Mouse (Mus musculus) hindlimb bud, embryonic 11.5 days (tissue): ENCODE measurements around the gene Gfpt2.
A peak's percentile ranks its signal among the peaks of the same experiment; 100 is the strongest.
"Not testable (repeated sequence)": the region's sequence is repeated elsewhere in the genome, so short reads cannot be mapped to it uniquely, and the experiment has no call there.

Experiments
- DNase-seq: peaks from one replicate; pipeline ENCODE4 v3.0.0-alpha.2; 2012; ENCODE audit warnings: low read depth, low spot score; ENCODE audit errors: extremely low spot score

Gene Gfpt2

DNA sequence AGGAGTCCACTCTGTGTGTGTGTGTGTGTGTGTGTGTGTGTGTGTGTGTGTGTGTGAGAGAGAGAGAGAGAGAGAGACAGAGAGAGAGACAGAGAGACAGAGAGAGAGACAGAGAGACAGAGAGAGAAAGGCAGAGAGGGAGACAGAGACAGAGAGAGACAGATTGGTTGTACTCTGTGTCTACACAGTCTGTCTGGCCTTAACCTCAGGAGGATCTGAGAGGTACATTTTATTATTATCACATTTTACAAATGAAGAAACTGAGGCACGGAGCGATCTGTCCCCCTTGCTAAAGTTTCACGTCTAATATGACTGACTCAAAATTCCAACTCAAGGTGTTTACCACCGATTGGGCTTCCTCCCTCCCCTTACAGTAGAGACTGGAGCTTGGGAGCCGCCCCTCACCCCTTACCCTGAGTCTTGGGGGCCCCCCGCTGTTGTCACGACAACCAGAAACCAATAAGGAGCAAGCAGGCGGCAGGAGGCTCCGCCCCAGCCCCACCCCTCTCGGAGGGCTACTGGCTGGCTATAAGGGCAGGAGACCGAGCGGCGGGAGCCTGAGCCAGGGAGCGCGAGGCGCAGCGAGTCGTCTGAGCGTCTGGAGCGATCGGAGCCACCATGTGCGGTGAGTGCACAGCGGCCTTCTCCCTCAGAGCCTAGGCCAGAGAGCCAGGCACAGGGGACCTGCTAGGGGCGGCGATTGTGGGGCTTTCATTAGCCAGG lies at the start of gene Gfpt2:
Gfpt2 (plus strand) TSS at position 560 of the 723 bp plus-strand sequence.
- DNase-seq: peak; percentile 57

DNA sequence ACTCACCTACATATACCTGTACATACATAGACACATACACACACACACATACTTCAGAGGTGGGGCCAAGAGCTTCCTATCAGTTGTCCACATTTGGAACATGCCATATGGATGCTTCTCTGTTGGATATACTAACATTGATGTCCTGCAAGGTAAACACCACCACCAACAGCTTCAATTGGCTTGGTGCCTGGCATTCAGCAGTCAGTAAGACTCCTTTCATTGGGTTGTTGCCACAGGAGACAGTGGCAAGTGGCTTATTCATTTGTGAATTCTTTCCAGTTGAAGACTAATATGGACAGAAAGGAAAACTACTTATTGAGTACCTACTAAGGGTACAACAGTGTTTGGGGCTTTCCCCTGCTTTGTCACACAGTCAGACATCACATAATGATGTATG lies 49.0 kb upstream of the Gfpt2 start:
- no peak for DNase-seq

- no peak for DNase-seq
Observed at GRCm38 (mm10) chr11:49745839-49746238, 48.1 kb upstream of the Gfpt2 start.

- DNase-seq: no peak
Observed at GRCm38 (mm10) chr11:49746756-49747155, 47.2 kb upstream of the Gfpt2 start.

DNA sequence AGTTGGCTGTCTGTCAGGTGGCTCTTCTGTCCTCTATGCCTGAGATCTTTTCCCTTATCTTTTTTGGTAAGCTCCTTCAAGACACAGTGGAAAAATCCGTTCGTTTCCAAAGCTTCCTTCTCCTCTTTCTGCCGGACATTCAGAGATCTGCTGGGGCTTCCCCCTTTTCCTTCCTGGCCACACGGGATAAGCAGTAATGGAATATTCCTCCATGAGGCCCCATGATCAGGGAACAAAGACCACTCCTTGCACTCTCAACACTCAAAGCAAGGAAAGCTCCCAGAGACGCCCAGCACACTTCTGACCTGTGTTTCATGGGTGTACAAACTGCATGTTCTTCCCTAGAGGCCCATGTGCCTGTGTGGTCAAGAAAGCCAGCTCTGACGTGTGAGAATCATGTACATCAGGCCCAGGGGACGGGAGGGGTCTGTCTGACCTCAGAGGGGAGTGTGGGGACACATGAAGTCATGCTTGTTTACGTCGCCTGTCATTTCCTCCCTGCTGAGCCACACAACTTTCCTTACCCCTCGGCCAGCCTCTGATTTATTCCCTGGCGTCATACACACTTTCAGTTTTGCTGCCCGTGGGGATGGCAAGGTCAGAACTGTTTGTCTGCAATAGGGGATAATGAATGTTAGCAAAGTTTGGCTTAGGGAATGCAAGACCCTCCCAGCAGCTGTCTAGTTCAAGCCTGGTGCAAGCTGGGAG lies 38.9 kb upstream of the Gfpt2 start:
- no peak for DNase-seq

DNA sequence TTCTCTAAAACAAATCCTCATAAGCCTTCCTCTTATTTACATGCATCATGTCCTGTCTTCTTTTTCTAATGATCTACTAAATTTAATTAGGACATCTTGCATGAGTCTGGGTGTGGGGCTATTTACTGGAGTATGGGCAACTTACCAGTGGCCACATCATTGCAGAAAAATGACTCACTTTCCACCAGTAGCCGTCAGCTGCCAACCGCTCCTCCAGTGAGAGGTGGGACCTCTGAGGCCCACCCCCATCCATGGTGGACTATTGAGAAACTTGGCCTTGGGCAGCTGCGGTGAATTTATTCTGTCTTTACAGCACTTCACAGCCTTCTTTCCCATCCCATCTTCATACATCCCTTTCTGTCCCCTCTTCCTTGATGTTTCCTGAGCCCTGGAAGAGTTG lies 35.9 kb upstream of the Gfpt2 start:
- no peak for DNase-seq

- no peak for DNase-seq
Observed at GRCm38 (mm10) chr11:49761130-49761529, 32.8 kb upstream of the Gfpt2 start.

DNA sequence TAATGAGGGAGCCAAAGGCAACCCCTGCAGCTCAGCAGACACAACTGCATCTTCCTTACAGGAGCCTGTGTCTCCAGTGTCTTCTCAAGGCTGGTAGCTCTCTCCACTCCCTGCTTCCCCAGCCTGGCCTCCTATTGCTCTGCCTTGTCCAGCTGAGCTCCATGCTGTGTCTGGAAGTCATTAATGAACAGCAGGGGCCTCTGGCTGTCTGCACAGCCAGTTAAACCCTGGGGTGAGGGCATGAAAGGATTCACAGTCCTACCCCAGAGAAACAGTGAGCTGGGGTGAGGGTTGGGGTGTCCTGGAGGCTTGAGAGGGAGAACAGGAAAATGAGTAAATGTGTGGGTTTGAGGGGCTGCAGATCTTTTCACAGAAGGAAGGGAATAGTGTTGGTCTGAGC lies 30.4 kb upstream of the Gfpt2 start:
- DNase-seq: no peak

DNA sequence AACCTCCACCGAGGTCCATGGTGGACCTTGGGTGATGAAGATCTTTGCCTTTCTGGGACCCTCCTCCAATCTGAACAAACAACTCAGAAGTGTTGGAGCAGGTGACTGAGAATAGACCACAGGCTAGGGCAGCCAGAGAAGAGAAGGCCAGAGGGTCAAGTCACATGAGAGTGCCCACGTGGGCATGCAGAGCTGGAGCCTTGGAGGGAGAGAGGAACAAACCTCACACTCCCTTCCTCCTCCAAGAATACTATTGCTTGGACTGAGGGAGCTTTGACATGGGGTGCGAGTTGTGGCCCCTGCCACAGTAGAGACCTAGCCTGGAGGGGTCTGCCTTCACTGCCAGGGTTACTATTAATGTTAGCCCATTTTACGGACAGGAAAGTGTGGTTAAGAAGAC lies 30.0 kb upstream of the Gfpt2 start:
- DNase-seq: no peak

DNA sequence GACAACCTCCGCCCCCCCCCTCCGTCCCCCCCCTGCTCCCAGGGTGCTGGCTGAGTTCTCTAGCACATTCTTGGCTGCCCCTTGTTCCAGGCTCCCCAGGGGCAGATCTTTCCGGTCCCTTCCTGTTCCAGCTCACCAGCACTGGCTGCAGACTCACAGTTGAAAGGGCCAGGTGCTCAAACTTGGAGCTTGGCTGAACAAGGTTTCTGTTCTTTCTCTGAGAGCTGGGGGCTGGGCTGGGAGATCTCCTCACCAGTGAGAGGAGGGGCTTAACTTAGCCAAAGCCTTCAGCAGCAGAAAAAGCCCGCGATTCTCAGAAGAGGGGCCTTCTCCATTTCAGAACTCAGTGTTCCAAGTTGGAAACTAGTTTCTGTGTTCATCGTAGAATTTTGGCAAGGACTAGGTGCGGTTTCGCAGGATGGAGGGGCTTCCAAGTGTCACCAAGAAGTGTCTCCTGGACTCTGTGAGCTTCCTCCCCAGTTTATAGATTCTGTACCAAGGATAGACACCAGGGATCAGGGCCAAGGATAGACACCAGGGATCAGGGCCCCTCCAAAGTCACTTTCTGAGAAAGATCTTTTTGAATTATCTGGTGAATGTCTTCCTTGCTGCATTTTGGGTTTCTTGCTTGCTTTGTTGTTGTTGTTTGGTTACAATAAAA lies 29.2 kb upstream of the Gfpt2 start:
- peak; percentile 8 for DNase-seq

- no peak for DNase-seq
Observed at GRCm38 (mm10) chr11:49765377-49766136, 28.4 kb upstream of the Gfpt2 start.

- DNase-seq: no peak
Observed at GRCm38 (mm10) chr11:49766137-49766411, 27.9 kb upstream of the Gfpt2 start.

GRCm38 (mm10) chr11:49767497-49767896 lies 26.5 kb upstream of the Gfpt2 start:
- DNase-seq: not testable (repeated sequence)

DNA sequence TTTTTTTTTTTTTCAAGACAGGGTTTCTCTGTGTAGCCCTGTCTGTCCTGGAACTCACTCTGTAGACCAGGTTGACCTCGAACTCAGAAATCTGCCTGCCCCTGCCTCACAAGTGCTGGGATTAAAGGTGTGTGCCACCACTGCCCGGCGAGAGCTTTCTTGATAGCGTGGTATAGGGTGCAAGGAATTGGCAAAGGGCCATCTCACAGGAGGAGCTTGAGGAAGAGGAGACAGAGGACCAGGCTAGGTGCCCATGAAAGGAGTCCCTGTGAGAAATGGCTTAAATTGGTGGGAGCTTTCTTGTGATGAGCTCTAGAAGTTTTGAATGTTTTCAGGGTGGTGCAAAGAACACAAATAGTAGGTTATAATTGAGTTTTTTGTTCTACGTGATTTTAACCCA lies 25.2 kb upstream of the Gfpt2 start:
- DNase-seq: no peak

- DNase-seq: no peak
Observed at GRCm38 (mm10) chr11:49770676-49771550, 23.1 kb upstream of the Gfpt2 start.

GRCm38 (mm10) chr11:49772251-49772650 lies 21.7 kb upstream of the Gfpt2 start:
- DNase-seq: no peak

DNA sequence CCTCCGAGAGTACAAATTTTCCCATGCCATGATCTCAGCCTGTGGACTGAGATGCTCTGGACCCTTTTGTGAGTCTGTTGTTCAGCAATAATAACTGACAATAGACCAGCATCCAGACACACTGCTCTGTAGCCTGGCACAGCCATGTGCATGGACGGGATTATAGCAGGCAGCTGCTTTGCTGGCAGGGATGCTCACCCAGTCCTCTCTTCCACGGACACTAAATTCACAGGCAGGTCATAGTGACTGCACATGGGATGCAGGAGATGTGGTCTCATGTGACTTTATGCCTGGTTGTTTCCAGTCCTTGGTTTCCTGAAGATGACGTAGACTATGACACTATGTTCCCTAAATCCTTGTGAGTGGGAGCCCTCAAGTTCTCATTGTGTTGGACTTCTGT lies 19.1 kb upstream of the Gfpt2 start:
- no peak for DNase-seq

GRCm38 (mm10) chr11:49778844-49779243 lies 15.1 kb upstream of the Gfpt2 start:
- DNase-seq: no peak

DNA sequence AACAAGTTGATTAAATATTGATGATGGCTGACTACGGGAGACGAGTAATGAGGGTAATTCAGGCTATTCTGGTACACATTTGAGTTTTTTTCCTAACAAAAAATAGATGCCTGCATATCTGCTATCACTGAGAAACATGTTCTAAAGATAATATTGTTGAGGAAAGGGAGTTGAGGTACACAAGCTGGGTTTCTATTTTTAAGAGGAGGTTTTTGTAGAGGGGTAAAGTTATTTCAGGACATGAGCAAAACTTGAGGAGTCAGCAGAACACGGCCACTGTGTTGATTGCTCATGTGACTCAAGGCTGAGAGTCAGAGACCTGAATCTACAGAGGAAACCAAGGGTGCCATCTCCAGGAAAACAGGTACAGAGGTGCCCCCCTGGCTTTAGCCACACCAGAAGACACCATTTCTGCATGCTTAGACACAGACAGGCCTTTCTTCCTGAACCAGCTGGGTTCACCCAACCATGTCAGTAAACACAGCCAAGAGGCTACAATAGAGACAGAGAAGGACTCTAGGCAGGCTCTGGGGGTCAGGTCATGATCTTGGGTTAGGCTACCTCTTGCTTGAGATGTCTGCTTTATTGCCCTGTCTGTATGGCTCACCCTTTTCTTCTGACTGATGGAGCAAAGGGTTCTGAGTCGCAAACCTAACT lies 13.7 kb upstream of the Gfpt2 start:
- DNase-seq: no peak

- no peak for DNase-seq
Observed at GRCm38 (mm10) chr11:49781833-49782399, 12.1 kb upstream of the Gfpt2 start.
